Mouse (Mus musculus) lung, postnatal 0 days (tissue): ENCODE measurements around the gene Gm28053.

Experiments
- CTCF ChIP-seq: IDR thresholded peaks from 2 replicates; pipeline ENCODE4 v1.5.1; 2016; ENCODE audit warnings: antibody characterized with exemption, mild to moderate bottlenecking
- EP300 ChIP-seq: IDR thresholded peaks from 2 replicates; pipeline ENCODE4 v1.6.1; 2016; ENCODE audit warnings: antibody characterized with exemption, mild to moderate bottlenecking, control low read depth

DNA sequence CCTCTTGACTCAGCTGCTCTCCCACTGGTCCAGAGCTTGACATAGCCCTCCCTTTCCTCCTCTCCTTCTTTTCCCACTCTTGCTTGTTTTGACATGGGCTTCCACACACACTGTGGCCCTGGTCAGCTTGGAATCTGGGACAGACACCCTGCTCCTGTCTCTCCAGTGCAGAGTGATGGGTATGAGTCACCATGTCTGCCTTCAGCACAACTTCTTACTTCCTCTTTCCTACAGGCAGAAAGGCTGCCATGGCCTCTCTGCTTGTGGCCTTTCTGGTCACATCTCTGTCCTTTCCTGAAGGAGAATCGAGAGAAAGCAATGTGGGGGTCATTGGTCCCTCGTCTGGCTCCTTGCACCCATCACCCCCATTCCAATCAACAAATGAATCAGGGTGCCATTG, 31.3 kb upstream of the Gm28053 start:
- no peak for TF ChIP-seq EP300
- TF ChIP-seq CTCF: no peak
